Mouse (Mus musculus): ENCODE measurements at regions not wholly inside any gene's neighbourhood (a gene's known extent, or its start where the extent isn't known, plus 50 kb on each side); places are given as distances from the start of the nearest gene placed in this dataset.

- DNase-seq, result no peak
- H3K79me2 ChIP-seq (replicated peaks; ENCODE audit: control insufficient read depth, insufficient read depth, low read length), result no peaks in the 10 kb centered on the region
- 58% methylated on average over 8 of the region's 8 CpGs for WGBS
- H3K9ac ChIP-seq (ENCODE audit: low read depth, low read length), result no peak overlapping the region
- no peaks in the 10 kb centered on the region for H3K36me3 ChIP-seq (ENCODE audit: control insufficient read depth, insufficient read depth, low read length)
- no peak overlapping the region for H3K4me3 ChIP-seq
- no peak overlapping the region for H3K27ac ChIP-seq
- no peaks in the 10 kb centered on the region for H3K27me3 ChIP-seq (ENCODE audit: control insufficient read depth, insufficient read depth, low read length)
- TF ChIP-seq EP300 (IDR thresholded peaks at IDR 0.05; ENCODE audit: insufficient read depth, low read depth, low read length) (no peak), POLR2A (IDR thresholded peaks at IDR 0.05; ENCODE audit: insufficient read depth, low read depth, low read length) (no peak), CTCF (IDR thresholded peaks at IDR 0.05) (no peak)
- intact Hi-C loops (cut with DNase I), result no loop called here
- peaks cover 4% of the 10 kb centered on the region for H3K4me1 ChIP-seq (ENCODE audit: control insufficient read depth, insufficient read depth, low read length)
These were observed 97.1 kb upstream of the Adgrl2 start for GRCm38 (mm10) chr3:149087488-149087887.

- H3K27ac ChIP-seq, result no peak overlapping the region
- TF ChIP-seq EP300 (IDR thresholded peaks at IDR 0.05; ENCODE audit: insufficient read depth, low read depth, low read length), result no peak
- no peak for TF ChIP-seq CTCF (IDR thresholded peaks at IDR 0.05)
- no peak for TF ChIP-seq POLR2A (IDR thresholded peaks at IDR 0.05; ENCODE audit: insufficient read depth, low read depth, low read length)
- no peaks in the 10 kb centered on the region for H3K79me2 ChIP-seq (replicated peaks; ENCODE audit: control insufficient read depth, insufficient read depth, low read length)
- no peaks in the 10 kb centered on the region for H3K36me3 ChIP-seq (ENCODE audit: control insufficient read depth, insufficient read depth, low read length)
- 29% methylated on average over 5 of the region's 5 CpGs for WGBS
- H3K4me1 ChIP-seq (ENCODE audit: control insufficient read depth, insufficient read depth, low read length), result peaks cover 4% of the 10 kb centered on the region
- intact Hi-C loops (cut with DNase I), result no loop called here
- H3K4me3 ChIP-seq, result no peak overlapping the region
- no peak for DNase-seq
- no peaks in the 10 kb centered on the region for H3K27me3 ChIP-seq (ENCODE audit: control insufficient read depth, insufficient read depth, low read length)
- H3K9ac ChIP-seq (ENCODE audit: low read depth, low read length), result no peak overlapping the region
These were observed 96.3 kb upstream of the Adgrl2 start for GRCm38 (mm10) chr3:149086704-149087103.

- TF ChIP-seq POLR2A (IDR thresholded peaks at IDR 0.05; ENCODE audit: insufficient read depth, low read depth, low read length) (no peak), CTCF (IDR thresholded peaks at IDR 0.05) (no peak), EP300 (IDR thresholded peaks at IDR 0.05; ENCODE audit: insufficient read depth, low read depth, low read length) (no peak)
- intact Hi-C loops (cut with DNase I), result no loop called here
- Histone ChIP-seq H3K9ac (ENCODE audit: low read depth, low read length) (no peak overlapping the region), H3K79me2 (replicated peaks; ENCODE audit: control insufficient read depth, insufficient read depth, low read length) (no peaks in the 10 kb centered on the region), H3K36me3 (ENCODE audit: control insufficient read depth, insufficient read depth, low read length) (no peaks in the 10 kb centered on the region), H3K4me1 (ENCODE audit: control insufficient read depth, insufficient read depth, low read length) (peaks cover 4% of the 10 kb centered on the region), H3K4me3 (no peak overlapping the region), H3K27me3 (ENCODE audit: control insufficient read depth, insufficient read depth, low read length) (no peaks in the 10 kb centered on the region), H3K27ac (no peak overlapping the region)
- 60% methylated on average over 3 of the region's 3 CpGs for WGBS
- DNase-seq, result no peak
These were observed 95.7 kb upstream of the Adgrl2 start for GRCm38 (mm10) chr3:149086086-149086485.

GRCm38 (mm10) chr3:149084861-149085598 is 94.7 kb upstream of the Adgrl2 start:
- no peak for DNase-seq
- 76% methylated on average over 10 of the region's 10 CpGs for WGBS
- Histone ChIP-seq H3K9ac (ENCODE audit: low read depth, low read length) (no peak overlapping the region), H3K79me2 (replicated peaks; ENCODE audit: control insufficient read depth, insufficient read depth, low read length) (no peaks in the 10 kb centered on the region), H3K36me3 (ENCODE audit: control insufficient read depth, insufficient read depth, low read length) (no peaks in the 10 kb centered on the region), H3K27ac (no peak overlapping the region), H3K4me1 (ENCODE audit: control insufficient read depth, insufficient read depth, low read length) (peaks cover 4% of the 10 kb centered on the region), H3K4me3 (no peak overlapping the region), H3K27me3 (ENCODE audit: control insufficient read depth, insufficient read depth, low read length) (no peaks in the 10 kb centered on the region)
- intact Hi-C loops (cut with DNase I), result no loop called here
- no peak for TF ChIP-seq EP300 (IDR thresholded peaks at IDR 0.05; ENCODE audit: insufficient read depth, low read depth, low read length)
- no peak for TF ChIP-seq CTCF (IDR thresholded peaks at IDR 0.05)
- no peak for TF ChIP-seq POLR2A (IDR thresholded peaks at IDR 0.05; ENCODE audit: insufficient read depth, low read depth, low read length)

- peaks cover 2% of the 10 kb centered on the region for H3K4me1 ChIP-seq (ENCODE audit: control insufficient read depth, insufficient read depth, low read length)
- 60% methylated on average over 11 of the region's 11 CpGs for WGBS
- H3K4me3 ChIP-seq, result no peak overlapping the region
- no peak overlapping the region for H3K9ac ChIP-seq (ENCODE audit: low read depth, low read length)
- no peaks in the 10 kb centered on the region for H3K27me3 ChIP-seq (ENCODE audit: control insufficient read depth, insufficient read depth, low read length)
- intact Hi-C loops (cut with DNase I), result no loop called here
- H3K79me2 ChIP-seq (replicated peaks; ENCODE audit: control insufficient read depth, insufficient read depth, low read length), result no peaks in the 10 kb centered on the region
- H3K36me3 ChIP-seq (ENCODE audit: control insufficient read depth, insufficient read depth, low read length), result no peaks in the 10 kb centered on the region
- no peak overlapping the region for H3K27ac ChIP-seq
- no peak for DNase-seq
- no peak for TF ChIP-seq POLR2A (IDR thresholded peaks at IDR 0.05; ENCODE audit: insufficient read depth, low read depth, low read length)
- TF ChIP-seq CTCF (IDR thresholded peaks at IDR 0.05), result no peak
- no peak for TF ChIP-seq EP300 (IDR thresholded peaks at IDR 0.05; ENCODE audit: insufficient read depth, low read depth, low read length)
These were observed 93.0 kb upstream of the Adgrl2 start for GRCm38 (mm10) chr3:149083391-149083790.

- no peak overlapping the region for H3K9ac ChIP-seq (ENCODE audit: low read depth, low read length)
- no peaks in the 10 kb centered on the region for H3K36me3 ChIP-seq (ENCODE audit: control insufficient read depth, insufficient read depth, low read length)
- no peaks in the 10 kb centered on the region for H3K79me2 ChIP-seq (replicated peaks; ENCODE audit: control insufficient read depth, insufficient read depth, low read length)
- H3K4me3 ChIP-seq, result no peak overlapping the region
- H3K4me1 ChIP-seq (ENCODE audit: control insufficient read depth, insufficient read depth, low read length), result no peaks in the 10 kb centered on the region
- WGBS, result 52% methylated on average over 4 of the region's 4 CpGs
- DNase-seq, result no peak
- intact Hi-C loops (cut with DNase I), result no loop called here
- TF ChIP-seq CTCF (IDR thresholded peaks at IDR 0.05), result no peak
- no peak for TF ChIP-seq EP300 (IDR thresholded peaks at IDR 0.05; ENCODE audit: insufficient read depth, low read depth, low read length)
- no peak for TF ChIP-seq POLR2A (IDR thresholded peaks at IDR 0.05; ENCODE audit: insufficient read depth, low read depth, low read length)
- H3K27me3 ChIP-seq (ENCODE audit: control insufficient read depth, insufficient read depth, low read length), result no peaks in the 10 kb centered on the region
- no peak overlapping the region for H3K27ac ChIP-seq
These were observed 88.5 kb upstream of the Adgrl2 start for GRCm38 (mm10) chr3:149078881-149079280.
